Mouse (Mus musculus): ENCODE results near the gene Zbtb8a. TPM values are rescaled to one million over a fixed set of nuclear protein-coding genes. Genes with fewer than 3 reads are reported as not detected.

Zbtb8a gene
- total RNA-seq, 1 experiment from 2014 or later, result 12.2 TPM

DNA sequence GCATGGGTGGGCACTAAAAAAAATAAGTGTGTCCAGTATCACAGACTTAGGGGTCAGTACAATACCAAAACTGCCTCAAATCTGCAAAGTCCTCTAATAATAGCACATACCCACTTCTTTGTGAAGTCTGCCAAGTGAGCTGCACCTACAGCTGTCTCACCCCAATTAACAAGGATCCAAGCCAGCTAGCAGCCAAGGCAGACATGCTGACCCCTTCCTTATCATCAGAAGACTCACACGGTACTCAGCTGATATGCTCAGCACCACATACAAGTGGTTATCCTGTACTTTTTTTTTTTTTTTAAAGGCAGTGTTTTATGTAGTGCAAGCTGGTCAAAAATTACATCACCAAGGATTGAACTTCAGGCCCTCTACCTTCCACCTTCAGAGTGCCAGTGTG is 73.6 kb downstream of the Zbtb8a start:
- ATAC-seq (replicated peaks in 1 of 2; ENCODE audit: insufficient read depth in 1 of 2, low FRiP score in 2 of 2, low TSS enrichment in 1 of 2, low read depth in 1 of 2, poor library complexity in 2 of 2, severe bottlenecking in 2 of 2), result no peak

DNA sequence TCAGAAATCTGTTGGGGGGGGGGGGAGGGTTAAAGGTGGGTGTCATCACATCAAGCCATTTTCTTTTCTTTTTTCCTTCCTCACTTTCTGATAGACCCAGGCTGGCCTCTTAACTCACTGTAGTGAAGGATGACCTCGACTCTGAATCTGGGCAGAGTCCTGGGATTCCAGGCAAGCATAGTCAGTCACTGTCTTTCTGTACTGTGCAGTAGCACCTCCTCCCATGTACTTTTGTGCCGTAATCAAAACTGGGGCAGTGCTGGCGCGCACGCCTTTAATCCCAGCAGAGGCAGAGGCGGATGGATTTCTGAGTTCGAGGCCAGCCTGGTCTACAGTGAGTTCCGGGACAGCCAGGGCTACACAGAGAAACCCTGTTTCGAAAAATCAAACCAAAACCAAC is 74.1 kb downstream of the Zbtb8a start:
- no peak for ATAC-seq (replicated peaks in 1 of 2; ENCODE audit: insufficient read depth in 1 of 2, low FRiP score in 2 of 2, low TSS enrichment in 1 of 2, low read depth in 1 of 2, poor library complexity in 2 of 2, severe bottlenecking in 2 of 2)

Other genes with a start within 250 kb of the Zbtb8a start
- 0.25 TPM in 1 of 2 replicates, not detected in the other for gene Fndc5, start 241.1 kb downstream of the Zbtb8a start, total RNA-seq (2017)
- gene S100pbp, start 188.4 kb downstream of the Zbtb8a start, total RNA-seq (2017), result 31.1 and 36.7 TPM in 2 replicates
- gene Yars, start 188.4 kb downstream of the Zbtb8a start, total RNA-seq (2017), result 50.7 and 55.0 TPM in 2 replicates
- gene C77080, start 116.7 kb downstream of the Zbtb8a start, total RNA-seq (2017), result 2.7 and 3.8 TPM in 2 replicates
- 0.05 TPM in 1 of 2 replicates, not detected in the other for gene Sync, start 90.5 kb downstream of the Zbtb8a start, total RNA-seq (2017)
- gene Rbbp4, start 42.7 kb downstream of the Zbtb8a start, total RNA-seq (2017), result 118 and 128 TPM in 2 replicates
- 89.1 and 106 TPM in 2 replicates for gene Zbtb8os, start 42.4 kb downstream of the Zbtb8a start, total RNA-seq (2017)
- not detected in 2 replicates for gene Zbtb8b, start 62.7 kb upstream of the Zbtb8a start, total RNA-seq (2017)
- 36.2 and 41.3 TPM in 2 replicates for gene Bsdc1, start 83.5 kb upstream of the Zbtb8a start, total RNA-seq (2017)
- gene Tssk3, start 112.9 kb upstream of the Zbtb8a start, total RNA-seq (2017), result not detected in 2 replicates
- gene Fam229a, start 113.1 kb upstream of the Zbtb8a start, total RNA-seq (2017), result not detected in 2 replicates
- gene Marcksl1, start 135.5 kb upstream of the Zbtb8a start, total RNA-seq (2017), result 159 and 228 TPM in 2 replicates
- gene Hdac1, start 164.6 kb upstream of the Zbtb8a start, total RNA-seq (2017), result 104 TPM in 2 replicates
- 27.1 and 36.3 TPM in 2 replicates for gene Lck, start 195.5 kb upstream of the Zbtb8a start, total RNA-seq (2017)
- gene Fam167b, start 200.4 kb upstream of the Zbtb8a start, total RNA-seq (2017), result not detected in 2 replicates
- gene Eif3i, start 222.5 kb upstream of the Zbtb8a start, total RNA-seq (2017), result 226 and 281 TPM in 2 replicates
- gene Tmem234, start 222.6 kb upstream of the Zbtb8a start, total RNA-seq (2017), result 86.7 and 91.1 TPM in 2 replicates
- gene Dcdc2b, start 236.1 kb upstream of the Zbtb8a start, total RNA-seq (2017), result not detected in 2 replicates
- 11.4 and 25.6 TPM in 2 replicates for gene Iqcc, start 241.0 kb upstream of the Zbtb8a start, total RNA-seq (2017)
- 57.7 and 75.9 TPM in 2 replicates for gene Ccdc28b, start 245.8 kb upstream of the Zbtb8a start, total RNA-seq (2017)

Measured in hematopoietic stem cell, adult 5-6 weeks (primary cell).